Mouse (Mus musculus) fat pad, adult 2 months (tissue): ENCODE results near the gene Foxp1.

Source experiments
- DNase-seq: peaks from one replicate; pipeline ENCODE4 v3.0.0-alpha.2; 2011; ENCODE audit warnings: low read depth, low spot score; ENCODE audit errors: extremely low read depth

Foxp1 gene

DNA sequence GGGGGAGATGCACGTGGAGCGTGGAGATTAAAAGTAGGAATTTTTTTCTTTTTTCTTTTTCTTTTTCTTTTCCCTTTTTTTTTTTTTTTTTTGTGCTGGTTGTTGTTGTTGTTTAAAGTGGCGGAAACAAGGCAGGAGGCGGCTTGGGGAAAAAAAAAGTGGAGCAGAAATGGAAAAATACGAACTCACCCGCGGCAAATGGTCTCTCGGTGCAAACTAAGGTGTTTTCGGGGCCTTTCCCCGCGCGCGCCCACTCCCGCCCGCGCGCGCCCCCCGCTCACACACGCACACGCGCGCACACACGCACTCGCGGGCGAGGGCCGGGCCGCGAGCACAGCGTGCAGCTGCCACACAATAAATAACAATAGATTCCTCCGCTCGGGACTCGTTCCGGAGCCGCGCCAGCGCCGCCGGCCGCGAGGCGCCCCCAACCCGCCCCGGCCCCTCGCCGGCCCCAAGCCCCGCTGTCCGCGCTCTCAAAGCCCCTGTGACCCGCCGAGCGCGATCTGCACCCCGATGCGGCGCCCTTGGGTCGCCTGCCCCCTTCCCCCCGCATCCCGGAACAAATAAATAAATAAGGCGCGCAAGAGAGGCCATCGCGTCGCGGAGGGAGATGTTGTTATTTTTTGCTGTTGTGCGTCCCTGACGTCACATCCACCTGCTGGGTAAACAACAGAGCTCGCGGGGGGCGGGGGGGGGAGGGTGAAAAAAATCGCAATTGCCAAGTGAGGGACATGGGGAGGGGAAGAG, at the start of gene Foxp1:
Gene Foxp1, minus strand, starts transcription at position 363 of the 750 bp plus-strand sequence.
- no peak for DNase-seq

- no peak for DNase-seq
These were observed 49.5 kb upstream of the Foxp1 start for GRCm38 (mm10) chr6:99572071-99572470.

GRCm38 (mm10) chr6:99566921-99567320, 44.4 kb upstream of the Foxp1 start:
- DNase-seq = no peak

DNA sequence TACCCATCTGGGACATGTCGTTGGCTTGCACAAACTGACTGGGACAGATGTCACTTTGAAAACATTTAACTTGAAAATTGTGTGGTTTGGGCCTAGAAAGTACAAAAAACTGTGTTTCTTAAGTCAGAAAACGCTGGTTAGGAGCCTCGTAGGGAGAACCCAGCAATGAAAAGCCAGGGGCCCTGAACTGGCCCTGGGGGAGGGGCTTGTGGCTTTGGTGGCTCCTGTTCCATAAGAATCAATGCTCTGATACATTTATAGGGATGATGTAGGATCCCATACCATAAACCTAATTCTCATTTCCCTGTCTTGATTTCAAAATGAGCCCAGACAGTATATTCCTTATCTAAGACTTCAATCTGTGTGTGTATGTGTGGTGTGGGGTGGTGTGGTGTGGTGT, 42.2 kb upstream of the Foxp1 start:
- DNase-seq = no peak

DNA sequence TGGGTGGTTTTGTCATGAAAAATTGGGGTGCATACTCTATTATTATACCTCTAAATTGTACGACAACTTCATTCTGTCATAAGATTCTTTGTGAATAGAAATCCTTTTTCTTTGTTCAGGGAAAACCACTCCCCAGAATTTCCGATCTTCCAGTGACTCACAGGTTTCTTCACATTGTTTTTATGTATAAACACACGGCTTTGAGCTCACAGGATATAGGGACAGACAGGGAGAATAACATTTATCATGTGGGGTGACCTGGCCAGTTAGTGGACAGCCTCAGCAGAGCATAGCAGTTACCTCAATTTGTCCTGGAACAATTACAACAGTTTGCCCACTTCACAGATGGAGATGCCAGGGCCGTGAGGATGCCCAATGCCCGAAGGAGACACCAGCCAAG, 34.4 kb upstream of the Foxp1 start:
- no peak for DNase-seq

DNA sequence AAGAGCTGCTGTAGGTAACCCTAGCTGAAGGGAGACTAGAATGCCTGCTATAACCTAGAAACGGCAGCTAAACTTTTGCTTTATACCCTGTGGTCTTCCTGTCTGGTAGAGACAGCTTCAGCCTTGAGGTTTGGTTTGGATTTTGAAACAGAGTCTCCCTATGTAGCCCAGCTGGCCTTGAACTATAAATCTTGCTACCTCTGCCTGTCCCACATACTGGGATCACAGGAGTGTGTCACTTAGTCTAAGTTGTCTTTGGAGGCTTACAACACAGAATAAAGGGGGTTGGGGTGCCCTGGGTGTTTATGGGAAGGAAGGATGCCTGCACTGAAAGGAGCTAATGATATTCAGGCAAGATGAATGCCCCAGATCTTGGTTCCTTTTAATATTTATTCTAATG, 30.3 kb upstream of the Foxp1 start:
- DNase-seq = no peak

GRCm38 (mm10) chr6:99546416-99546815, 23.9 kb upstream of the Foxp1 start:
- DNase-seq = no peak

DNA sequence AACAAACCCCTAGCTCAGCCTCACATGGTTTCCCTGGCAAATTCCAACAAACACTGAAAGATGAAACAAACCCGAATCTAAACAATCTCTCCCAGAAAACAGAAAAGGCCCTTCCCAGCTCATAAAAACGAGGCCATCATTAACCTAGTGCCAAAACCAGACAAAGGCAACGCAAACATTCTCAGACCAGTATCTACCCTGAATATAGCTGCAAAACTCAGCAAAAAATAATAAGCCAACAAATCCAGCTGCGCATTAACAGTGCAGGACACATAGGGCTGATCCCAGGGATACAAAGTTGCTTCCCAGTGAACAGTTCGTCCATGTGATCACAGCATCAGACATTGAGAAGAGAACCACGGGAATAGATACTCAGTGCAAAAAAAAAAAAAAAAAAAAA, 22.9 kb upstream of the Foxp1 start:
- DNase-seq = no peak

DNA sequence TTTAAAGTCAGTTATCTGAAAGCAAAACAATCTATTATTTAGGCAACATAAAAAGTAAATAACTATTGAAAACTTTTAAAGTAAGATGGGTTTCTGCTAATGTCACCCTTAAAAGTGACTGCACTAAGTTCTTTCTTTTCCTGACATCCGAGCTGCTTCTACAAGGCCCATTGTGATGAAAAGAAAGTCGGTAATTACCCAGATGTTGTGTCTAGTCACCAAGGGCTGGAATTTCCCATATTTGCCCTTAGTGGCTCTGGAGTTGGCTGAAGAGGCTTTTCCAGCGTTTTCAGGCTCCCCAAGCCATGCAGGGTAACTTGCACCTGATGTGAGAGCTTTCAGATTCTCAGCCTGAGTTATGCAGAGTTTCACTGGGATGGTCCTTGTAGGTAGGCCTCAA, 18.6 kb upstream of the Foxp1 start:
- DNase-seq = no peak

DNA sequence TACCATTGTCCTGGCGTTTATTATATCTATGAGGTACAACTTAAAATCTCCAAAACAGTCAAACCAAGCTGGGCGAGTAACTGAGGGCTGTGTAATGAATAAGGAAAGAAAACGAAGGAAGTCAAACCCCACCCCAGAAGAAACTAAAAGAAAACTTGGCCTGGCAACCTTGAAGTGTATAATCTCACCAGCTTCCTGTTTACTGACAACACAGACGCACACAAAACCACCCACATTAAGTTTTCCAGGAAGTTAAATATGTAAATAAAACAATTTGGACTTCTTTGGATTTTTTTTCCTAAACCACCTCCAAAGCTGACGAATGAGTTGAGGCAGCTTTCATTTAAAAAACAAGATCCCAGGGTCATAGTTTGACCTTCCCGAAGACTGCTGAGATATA, 18.1 kb upstream of the Foxp1 start:
- DNase-seq = no peak

DNA sequence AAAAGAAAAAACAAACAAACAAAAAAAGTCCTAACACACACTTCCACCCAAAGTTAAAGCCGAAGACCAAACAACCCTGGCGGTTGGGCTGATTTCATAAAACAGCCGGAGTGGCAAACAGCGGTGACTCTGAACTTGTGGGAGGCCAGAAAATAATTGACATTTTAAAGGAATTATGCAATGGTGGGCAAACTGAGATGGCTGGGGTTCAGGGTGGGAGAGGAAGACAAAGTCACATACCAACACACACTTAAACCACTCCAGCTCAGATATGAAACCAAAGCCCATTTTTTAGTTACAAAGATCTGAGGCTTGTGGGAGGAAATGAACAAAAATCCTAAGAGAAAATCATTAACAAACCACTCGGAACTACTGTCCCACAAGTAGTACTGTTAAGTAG, 17.6 kb upstream of the Foxp1 start:
- DNase-seq = no peak

DNA sequence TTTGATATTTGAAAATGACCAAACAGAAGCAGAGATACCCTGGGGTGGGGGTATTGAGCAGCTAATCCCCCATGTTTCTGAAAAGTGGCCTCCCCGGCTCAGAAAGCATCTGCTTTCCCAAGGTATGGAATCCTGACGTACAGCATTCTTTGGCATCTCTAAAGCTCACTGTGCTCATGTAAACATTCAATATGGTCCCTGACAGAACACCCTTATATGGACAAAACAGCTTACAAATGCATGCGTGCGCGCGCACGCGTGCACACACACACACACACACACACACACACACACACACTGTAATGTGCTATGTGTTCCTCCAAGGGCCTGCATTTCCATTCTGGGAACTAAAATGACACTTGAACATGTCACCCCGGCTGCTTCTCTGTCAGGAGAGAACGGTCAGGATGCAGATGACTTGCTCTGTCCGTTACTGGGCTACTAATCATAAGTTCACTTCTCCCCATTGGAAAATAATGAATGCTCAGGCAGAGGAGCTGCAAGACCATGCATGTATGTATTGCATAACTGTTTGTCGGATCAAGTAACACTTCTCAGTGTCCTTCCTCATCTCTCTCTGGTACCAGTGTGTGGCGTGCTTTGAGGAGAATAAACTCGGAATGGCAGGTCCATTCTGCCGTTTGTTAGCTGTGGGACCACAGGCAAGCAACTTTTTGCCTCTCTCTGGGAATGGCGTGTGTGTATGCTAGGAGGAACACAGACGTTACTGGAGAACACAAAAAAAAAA, 15.8 kb upstream of the Foxp1 start:
- no peak for DNase-seq

DNA sequence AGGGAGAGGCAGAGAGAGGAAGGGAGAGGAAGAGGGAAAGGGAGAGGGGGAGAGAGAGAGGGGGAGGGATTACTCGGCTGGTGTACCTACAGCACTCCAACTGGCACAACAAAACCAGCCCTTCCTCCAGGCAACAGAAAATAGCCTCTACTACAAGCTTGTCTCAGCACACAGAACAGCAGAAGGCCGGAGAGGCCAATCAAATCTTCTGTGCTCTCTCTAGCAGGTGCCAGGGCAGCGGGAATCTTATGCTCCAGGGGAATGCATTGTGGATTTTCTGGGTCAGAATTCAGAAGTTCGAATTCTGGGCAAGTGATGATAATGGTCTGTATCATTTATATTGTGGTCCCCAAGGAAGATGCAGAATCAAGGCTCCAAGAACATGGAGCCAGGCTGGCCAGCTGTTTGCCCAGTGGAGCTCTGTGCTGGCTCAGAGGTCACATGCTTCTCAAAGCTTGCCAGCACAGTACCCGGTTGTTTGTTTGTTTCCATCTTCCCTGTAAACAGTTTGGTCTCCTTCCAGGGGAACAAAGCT, 11.8 kb upstream of the Foxp1 start:
- no peak for DNase-seq

DNA sequence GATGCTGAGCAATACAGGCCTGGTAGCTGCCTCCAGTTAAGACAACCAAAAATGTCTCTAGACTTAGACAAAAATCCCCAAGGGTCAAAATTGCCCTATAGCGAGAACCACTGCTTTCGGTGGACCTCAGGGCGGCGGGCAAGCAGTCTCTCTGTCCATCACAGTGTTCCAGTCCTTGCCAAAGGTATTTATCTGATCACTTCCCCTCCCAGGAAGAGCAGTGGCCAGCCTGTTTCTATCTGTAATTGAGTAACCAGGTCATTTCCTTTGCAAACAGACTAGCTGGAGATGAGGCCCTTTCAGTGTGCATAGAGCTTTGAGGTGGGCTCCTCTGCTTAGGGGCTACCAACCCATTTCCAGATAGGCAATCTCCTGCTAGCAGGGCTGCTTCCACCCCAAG, 9.9 kb upstream of the Foxp1 start:
- DNase-seq = no peak

DNA sequence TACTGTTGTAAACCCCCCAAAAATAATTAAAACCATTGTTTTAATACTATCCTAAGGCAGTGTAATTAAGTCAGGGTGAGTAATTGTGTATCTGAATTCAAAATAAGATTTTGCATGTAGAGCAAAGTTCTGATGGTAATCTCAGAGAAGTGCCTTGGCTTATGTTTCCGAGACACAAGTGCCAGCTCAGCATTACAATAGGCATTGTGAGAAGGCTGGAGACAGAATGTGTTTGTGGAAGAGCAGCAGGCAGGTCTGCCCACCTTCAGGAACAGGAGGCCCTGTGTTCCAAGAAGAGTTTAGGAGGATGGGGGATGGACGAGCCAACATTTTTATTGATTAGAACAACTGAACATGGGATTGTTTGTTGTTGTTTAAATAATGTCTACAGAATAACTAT, 6.5 kb upstream of the Foxp1 start:
- peak; percentile 76 for DNase-seq

DNA sequence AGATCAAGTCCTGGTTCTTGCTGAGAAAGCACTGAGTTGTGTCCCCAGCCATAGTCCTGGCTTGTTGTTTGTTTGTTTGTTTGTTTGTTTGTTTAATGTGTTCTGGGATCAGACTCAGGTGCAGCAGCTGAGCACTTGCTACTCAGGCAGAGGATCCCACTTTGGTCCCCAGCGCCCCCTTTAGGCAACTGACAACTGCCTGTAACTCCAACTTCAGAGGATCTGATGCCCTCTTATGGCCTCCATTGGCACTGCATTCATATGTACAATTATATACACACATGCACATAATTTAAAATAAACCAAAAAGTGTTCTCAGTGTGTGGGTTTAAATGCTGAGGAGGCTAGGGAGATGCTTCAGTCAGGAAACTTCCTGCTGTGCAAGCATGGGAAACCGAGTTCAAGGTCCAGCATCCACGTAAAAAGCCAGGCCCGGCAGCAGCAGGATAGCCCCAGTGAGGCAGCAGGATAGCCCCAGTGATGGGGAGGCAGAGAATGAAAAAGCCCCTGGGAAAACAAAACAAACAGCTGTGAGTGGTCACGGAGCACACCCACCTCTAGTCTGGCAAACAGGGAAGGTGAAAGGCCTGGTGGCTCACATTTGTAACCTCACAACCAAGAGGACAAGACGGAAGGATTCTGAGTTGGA, 5.1 kb upstream of the Foxp1 start:
- DNase-seq = no peak

DNA sequence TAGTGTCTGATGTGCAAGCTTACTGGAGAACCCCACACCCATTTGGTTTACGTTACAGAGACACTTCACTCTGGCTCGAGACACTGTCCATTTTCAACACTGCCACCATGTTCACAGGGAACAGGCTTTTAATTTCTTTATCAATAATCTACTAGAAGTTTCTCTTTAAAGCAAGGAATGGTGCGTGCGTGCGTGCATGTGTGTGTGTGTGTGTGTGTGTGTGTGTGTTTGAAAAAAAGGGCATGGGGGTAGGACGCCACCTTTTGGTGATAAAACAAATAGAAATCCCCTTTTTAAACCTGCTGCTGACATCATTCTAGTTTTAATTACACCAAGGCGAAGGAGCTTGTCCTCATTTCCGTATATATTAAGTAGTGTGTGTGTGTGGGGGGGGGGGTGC, 2.8 kb upstream of the Foxp1 start:
- DNase-seq = no peak

- DNase-seq = no peak
These were observed 1.3 kb upstream of the Foxp1 start for GRCm38 (mm10) chr6:99523679-99524370.

DNA sequence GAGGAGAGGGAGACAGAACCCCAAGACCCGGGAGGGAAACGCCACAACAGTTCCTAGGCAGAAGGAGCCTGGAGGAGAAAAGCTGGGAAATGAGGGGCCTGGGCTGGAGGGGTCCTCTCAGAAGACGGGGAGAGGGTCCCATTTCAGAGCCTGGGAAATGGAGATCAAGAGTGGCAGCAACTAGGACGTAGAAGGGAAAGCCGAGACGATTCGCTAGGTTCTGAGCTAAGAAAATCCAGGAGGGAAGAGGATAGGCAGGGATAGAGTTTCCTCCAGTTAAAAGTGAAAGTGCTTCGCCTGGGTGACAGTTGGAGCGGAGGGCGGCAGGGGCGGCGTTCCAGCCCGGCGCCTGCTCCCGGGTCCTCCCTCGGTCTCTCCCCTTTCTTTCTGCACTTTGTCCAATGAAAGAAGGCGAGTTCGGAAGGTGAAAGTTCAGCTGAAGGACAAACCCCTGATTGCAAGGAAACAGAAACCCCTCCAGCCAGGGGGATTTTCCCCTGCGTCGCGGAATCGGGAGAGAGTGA, 650 bp upstream of the Foxp1 start:
- no peak for DNase-seq

- no peak for DNase-seq
These were observed 721 bp downstream of the Foxp1 start for GRCm38 (mm10) chr6:99521641-99522358.
